Comparison of ENCODE assay signal across 14 mouse cellular contexts in the genomic region with DNA sequence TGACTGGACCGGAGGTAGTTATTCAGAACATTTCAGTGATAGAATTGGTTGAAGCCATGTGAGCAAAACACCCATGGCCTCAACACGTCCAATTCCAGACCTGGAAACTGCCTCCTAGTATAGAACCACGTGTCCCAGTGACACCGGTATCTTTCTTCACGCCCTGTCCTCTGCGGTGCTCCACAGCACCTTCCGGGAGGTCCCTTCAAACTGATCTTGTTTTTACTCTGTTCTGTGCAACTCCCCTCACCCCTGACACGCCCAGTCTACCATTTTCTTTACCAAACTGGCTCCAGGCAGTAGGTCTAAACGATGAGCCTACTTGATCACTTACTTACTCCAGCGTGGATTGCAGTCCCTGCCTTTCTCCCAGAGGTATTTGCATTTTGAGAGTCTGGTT. TPM values are rescaled to one million over a fixed set of nuclear protein-coding genes. Genes with fewer than 3 reads are reported as not detected.
DNase-seq lines count a peak whose midpoint lies in the region; ATAC-seq and TF ChIP-seq lines count a peak whose summit lies in the region.
"Had no signal": no experiment of that assay in that cellular context is flagged by ENCODE, and none has a peak within 500 bp of the region (broad histone marks: within the 10 kb centered on the region; RNA-seq: fewer than 3 reads in every experiment).

No protein-coding gene starts in this region.

- H3K4me3 ChIP-seq in heart, embryonic 13.5 days = no peak overlapping the region
- H3K4me3 ChIP-seq in liver, adult 2 months (ENCODE audit: insufficient read depth, low read depth, low read length) = no peak overlapping the region
- no peak overlapping the region for H3K4me3 ChIP-seq in heart, postnatal 0 days (ENCODE audit: low read depth, low read length)
- H3K4me3 ChIP-seq: embryonic facial prominence, embryonic 15.5 days; intestine, embryonic 15.5 days; limb, embryonic 12.5 days; megakaryocyte, embryonic 14.5 days had no signal

- H3K27ac ChIP-seq in heart, embryonic 13.5 days (replicated peaks) = peak overlapping the region; percentile 78
- H3K27ac ChIP-seq in liver, adult 2 months (replicated peaks; ENCODE audit: insufficient read depth, low read depth, low read length) = peak overlapping the region; percentile 74
- peak overlapping the region; percentile 23; the same call in 1 of the 2 replicates for H3K27ac ChIP-seq in heart, postnatal 0 days (ENCODE audit: low read depth)
- H3K27ac ChIP-seq: embryonic facial prominence, embryonic 15.5 days; intestine, embryonic 15.5 days had no signal

- no peak overlapping the region for H3K4me2 ChIP-seq in heart, embryonic 13.5 days
- H3K4me2 ChIP-seq in heart, postnatal 0 days (ENCODE audit: low read depth, low read length) = no peak overlapping the region
- H3K4me2 ChIP-seq: embryonic facial prominence, embryonic 15.5 days; intestine, embryonic 15.5 days; limb, embryonic 12.5 days had no signal

- peaks cover 45% of the 10 kb centered on the region for H3K79me2 ChIP-seq in liver, adult 2 months (ENCODE audit: control insufficient read depth, insufficient read depth, low read length)

- no peak for TF ChIP-seq EP300 in heart, postnatal 0 days (IDR thresholded peaks at IDR 0.05; ENCODE audit: low read depth)

- TF ChIP-seq CTCF in liver, adult 2 months (IDR thresholded peaks at IDR 0.05; ENCODE audit: low read depth, low read length) = no peak
- TF ChIP-seq CTCF in heart, postnatal 0 days (IDR thresholded peaks at IDR 0.05; ENCODE audit: low read depth) = no peak

- H3K4me1 ChIP-seq in heart, embryonic 13.5 days = peaks cover 75% of the 10 kb centered on the region
- peaks cover 33% of the 10 kb centered on the region for H3K4me1 ChIP-seq in liver, adult 2 months (ENCODE audit: control insufficient read depth, insufficient read depth, low read length)
- peaks cover 58% of the 10 kb centered on the region for H3K4me1 ChIP-seq in heart, postnatal 0 days (ENCODE audit: control insufficient read depth, insufficient read depth)

- peaks cover 14% of the 10 kb centered on the region for H3K36me3 ChIP-seq in heart, embryonic 13.5 days
- no peaks in the 10 kb centered on the region for H3K36me3 ChIP-seq in liver, adult 2 months (ENCODE audit: control insufficient read depth, insufficient read depth, low read length)
- no peaks in the 10 kb centered on the region for H3K36me3 ChIP-seq in heart, postnatal 0 days (replicated peaks; ENCODE audit: control insufficient read depth, insufficient read depth, low read length)
- H3K36me3 ChIP-seq: embryonic facial prominence, embryonic 15.5 days; intestine, embryonic 15.5 days had no signal

- no peak overlapping the region for H3K9ac ChIP-seq in heart, embryonic 13.5 days
- H3K9ac ChIP-seq in liver, adult 2 months (ENCODE audit: low read depth, low read length) = peak overlapping the region; percentile 5; the same call in 1 of the 2 replicates
- no peak overlapping the region for H3K9ac ChIP-seq in heart, postnatal 0 days (replicated peaks; ENCODE audit: low read depth, low read length)
- H3K9ac ChIP-seq: embryonic facial prominence, embryonic 15.5 days; intestine, embryonic 15.5 days; limb, embryonic 12.5 days had no signal

- no peaks in the 10 kb centered on the region for H3K9me3 ChIP-seq in heart, embryonic 13.5 days
- no peaks in the 10 kb centered on the region for H3K9me3 ChIP-seq in heart, postnatal 0 days (replicated peaks; ENCODE audit: control insufficient read depth, low read length)
- H3K9me3 ChIP-seq: embryonic facial prominence, embryonic 15.5 days; intestine, embryonic 15.5 days; limb, embryonic 12.5 days; megakaryocyte, embryonic 14.5 days had no signal

- no peak for ATAC-seq in CD4-positive, CD25-positive, alpha-beta regulatory T cell, adult 4 months
- ATAC-seq in heart, embryonic 13.5 days (ENCODE audit: extremely low read depth, insufficient number of reproducible peaks, low FRiP score, low TSS enrichment) = no peak
- no peak for ATAC-seq in heart, postnatal 0 days (ENCODE audit: insufficient read depth, low read depth)
- ATAC-seq: intestine, embryonic 15.5 days; midbrain, embryonic 16.5 days had no signal

- DNase-seq in CD4-positive, CD25-positive, alpha-beta regulatory T cell, adult 2 months (ENCODE audit: low read depth, low spot score) = peak; percentile 63
- DNase-seq in heart, postnatal 4 days = no peak
- DNase-seq in liver, adult 2 months (ENCODE audit: extremely low read depth, low read depth, low spot score) = no peak
- DNase-seq in liver = no peak
- DNase-seq in heart, postnatal 0 days (ENCODE audit: low spot score) = no peak
- no peak for DNase-seq in urinary bladder, postnatal 14 days (ENCODE audit: low spot score)
- DNase-seq: gastrocnemius, postnatal 25 days had no signal

- TF ChIP-seq POLR2A in liver, adult 2 months (IDR thresholded peaks at IDR 0.05; ENCODE audit: extremely low read depth, insufficient read depth, low read length) = no peak

- WGBS in heart, embryonic 13.5 days = 78% methylated on average over 10 of the region's 10 CpGs
- 68% methylated on average over 10 of the region's 10 CpGs for WGBS in liver, adult 2 months
- 74% methylated on average over 10 of the region's 10 CpGs for WGBS in heart, postnatal 0 days

- H3K27me3 ChIP-seq in heart, embryonic 13.5 days (replicated peaks) = no peaks in the 10 kb centered on the region
- H3K27me3 ChIP-seq in liver, adult 2 months (ENCODE audit: control insufficient read depth, insufficient read depth, low read length) = no peaks in the 10 kb centered on the region
- no peaks in the 10 kb centered on the region for H3K27me3 ChIP-seq in heart, postnatal 0 days (ENCODE audit: control insufficient read depth, insufficient read depth, low read length)
- H3K27me3 ChIP-seq: embryonic facial prominence, embryonic 15.5 days; intestine, embryonic 15.5 days; limb, embryonic 12.5 days; megakaryocyte, embryonic 14.5 days had no signal

RNA-seq across cellular contexts. Expression of a gene that starts 7.0 kb away (rescaled TPM):
- polyA plus RNA-seq in CD4-positive, CD25-positive, alpha-beta regulatory T cell, adult 4 months (2017; shearing (Covaris generic)) = 100 to 1,000 TPM; 111 to 235 TPM
- 150 and 157 TPM in 2 replicates for polyA plus RNA-seq in heart, embryonic 13.5 days (2015; fragmentation: Nextera tagmentation; extraction: Ambion mirVana)
- total RNA-seq in heart, postnatal 4 days (2021) = 100 to 1,000 TPM; 255 to 279 TPM
- 78.8 and 96.2 TPM in 2 replicates for total RNA-seq in liver, adult 2 months (2014; rRNA removed)
- 27.3 and 32.2 TPM in 2 replicates for polyA plus RNA-seq in liver, adult 2 months (2012; rRNA removed)
- total RNA-seq in heart, postnatal 0 days (2014; rRNA removed; ENCODE audit: low replicate concordance) = 20.8 and 28.8 TPM in 2 replicates
- polyA plus RNA-seq in heart, postnatal 0 days (2015; fragmentation: Nextera tagmentation; extraction: Ambion mirVana) = 127 and 132 TPM in 2 replicates

Comparison
In these comparisons a context has a peak if more than half of its experiments do, and no peak if none do; other contexts are left out.
1. H3K27ac ChIP-seq: peak in every context shown above with its lines; median percentile 78 in heart, embryonic 13.5 days; 74 in liver, adult 2 months; 23 in heart, postnatal 0 days.